Mouse (Mus musculus) frontal cortex, postnatal 10 days (tissue): ENCODE measurements around the gene Gm364.

Source experiments
- DNase-seq, 2 experiments: peaks; one replicate each; pipeline ENCODE4 v3.0.0; 2022; ENCODE audit warnings: low spot score in 2 of 2, mixed read lengths in 1 of 2

The Gm364 gene

DNA sequence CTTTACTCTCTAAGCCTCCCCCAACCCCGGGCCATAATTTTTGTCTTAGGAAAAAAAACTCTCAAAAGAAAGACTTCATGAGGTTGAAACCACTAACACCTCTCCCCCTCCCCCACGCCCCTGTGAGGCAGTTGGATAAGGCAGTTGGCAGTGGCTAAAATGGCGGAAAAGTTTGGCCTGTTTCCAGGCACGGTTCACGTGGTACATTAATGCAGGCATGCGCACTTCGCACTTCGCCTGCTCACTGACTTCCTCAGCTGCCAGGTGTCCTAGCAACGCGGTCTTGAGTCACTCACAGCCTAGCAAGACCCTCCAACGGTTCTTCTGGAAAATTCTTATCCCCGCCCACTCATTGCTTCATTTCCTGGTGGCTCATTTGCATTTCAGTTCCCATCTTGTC, at the start of gene Gm364:
Gene Gm364 (plus strand): TSS at position 386 of the 400 bp plus-strand sequence.
- DNase-seq = no peak

DNA sequence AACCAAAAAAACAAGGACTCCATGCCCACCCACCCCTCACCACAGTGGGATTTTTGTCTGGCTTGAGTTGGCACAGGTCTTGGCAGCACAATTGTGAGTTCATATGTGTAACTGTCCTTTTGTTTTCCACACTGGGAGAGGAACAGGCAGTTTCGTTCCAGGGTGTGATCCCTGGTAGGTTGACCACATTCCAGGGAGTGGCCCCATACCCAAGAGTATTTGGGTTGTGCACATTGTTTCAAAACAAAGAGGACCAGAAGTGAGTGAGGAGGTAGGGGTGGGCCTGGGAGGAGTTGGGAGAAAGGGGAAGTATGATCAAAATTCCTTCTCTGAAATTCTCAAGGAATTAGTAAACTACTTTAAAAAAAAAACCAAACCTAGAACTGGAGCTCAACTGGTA, 49.6 kb upstream of the Gm364 start:
- DNase-seq = no peak

DNA sequence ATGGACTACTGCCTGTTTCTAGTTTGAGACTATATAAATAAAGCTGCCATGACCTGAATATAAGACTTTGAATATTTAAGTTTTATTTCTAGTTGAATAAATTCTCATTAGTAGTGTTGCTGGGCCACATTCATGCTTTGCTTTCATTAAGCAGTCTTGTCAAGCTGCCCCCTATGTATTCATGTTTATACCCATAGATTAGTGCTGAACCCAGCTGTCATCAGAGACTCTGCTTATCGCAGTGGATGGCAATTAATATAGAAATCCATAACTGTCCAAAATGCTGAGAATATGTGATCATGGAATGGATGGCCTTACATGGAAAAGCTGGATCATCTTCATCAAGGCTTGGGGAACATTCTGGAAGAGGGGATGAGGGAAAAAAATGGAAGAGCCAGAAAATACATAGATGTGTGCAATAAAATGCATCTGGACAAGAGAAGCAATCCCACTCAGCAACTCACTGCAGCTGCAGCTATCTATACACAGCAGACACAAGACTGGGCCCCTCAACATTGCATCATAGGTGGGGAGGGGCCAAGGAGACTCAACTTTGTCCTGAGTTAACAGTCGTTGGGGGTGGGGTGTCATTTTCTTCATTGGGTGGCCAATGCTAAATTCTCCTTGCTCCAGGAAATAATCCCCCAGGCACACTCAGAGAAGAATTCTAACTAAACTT, 43.9 kb upstream of the Gm364 start:
- DNase-seq = no peak

DNA sequence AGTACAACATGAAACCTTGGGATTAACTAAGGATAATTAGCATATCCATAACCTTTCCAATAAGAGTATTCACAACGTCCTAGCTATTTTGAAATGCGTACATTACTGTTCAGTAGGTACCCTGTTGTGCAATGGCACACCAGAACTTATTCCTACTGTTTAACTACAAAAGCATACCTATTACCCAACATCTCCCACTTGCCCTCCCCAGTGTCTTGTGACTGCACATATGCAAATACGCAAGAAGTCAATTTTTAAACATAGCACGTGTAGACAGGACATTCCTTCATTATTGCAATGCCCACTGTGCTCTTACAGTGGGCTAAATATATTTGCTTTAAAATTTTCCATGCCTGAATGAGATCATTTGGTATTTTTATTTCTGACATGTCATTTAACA, 36.0 kb upstream of the Gm364 start:
- no peak for DNase-seq

DNA sequence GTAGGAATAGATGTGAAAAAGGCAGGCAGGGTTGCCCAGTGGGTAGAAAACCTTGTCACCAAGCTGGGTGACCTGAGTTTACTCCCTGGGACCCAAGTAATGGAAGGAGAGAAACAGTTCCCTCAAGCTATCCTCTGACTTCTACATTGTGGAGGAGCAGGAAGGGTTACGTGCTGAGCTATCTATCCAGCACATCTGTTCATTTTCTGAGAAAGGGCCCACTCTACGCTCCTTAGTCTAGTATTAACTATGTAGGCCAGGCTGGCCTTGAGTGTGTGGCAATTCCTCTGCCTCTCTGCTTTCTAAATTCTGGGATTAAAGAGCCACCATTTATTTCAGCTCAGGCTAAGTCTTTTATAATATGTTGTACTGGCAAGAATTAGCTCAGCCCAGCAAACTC, 35.4 kb upstream of the Gm364 start:
- DNase-seq = no peak

DNA sequence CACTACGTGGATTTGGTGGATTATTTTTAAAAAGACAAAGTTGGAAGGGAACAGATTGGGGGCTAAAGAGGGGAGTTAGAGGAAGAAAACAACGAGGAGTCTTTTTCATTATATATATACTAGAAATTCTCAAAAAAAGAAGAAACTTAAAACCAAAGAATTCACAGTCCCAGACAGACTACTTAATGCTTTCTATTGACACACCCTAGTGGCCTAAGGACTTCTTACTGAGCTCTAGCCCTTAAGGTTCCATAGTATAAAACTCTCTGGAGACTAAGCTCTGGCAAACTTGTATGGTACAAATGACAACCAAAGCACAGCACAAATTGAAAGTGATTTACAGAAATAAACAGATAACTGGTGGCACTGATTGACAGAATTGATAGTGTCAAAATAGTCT, 34.9 kb upstream of the Gm364 start:
- DNase-seq = no peak

DNA sequence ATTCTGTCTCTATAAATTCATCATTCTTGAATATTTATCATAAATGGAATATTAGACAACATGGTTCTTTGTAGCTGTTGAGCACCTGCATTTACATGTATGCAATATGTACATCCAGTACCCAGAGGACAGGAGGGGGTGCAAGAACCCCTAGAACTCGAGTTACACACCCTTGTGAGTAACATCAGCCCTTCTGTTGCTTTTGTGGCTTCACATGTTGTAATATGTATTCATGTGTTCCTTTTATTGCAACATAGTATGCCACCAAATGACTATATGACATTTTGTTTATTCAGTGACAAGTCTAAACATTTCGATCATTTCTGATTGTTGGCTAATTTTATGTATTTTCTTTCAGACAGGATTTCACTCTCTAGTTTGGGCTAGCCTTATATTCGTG, 31.9 kb upstream of the Gm364 start:
- DNase-seq = no peak

DNA sequence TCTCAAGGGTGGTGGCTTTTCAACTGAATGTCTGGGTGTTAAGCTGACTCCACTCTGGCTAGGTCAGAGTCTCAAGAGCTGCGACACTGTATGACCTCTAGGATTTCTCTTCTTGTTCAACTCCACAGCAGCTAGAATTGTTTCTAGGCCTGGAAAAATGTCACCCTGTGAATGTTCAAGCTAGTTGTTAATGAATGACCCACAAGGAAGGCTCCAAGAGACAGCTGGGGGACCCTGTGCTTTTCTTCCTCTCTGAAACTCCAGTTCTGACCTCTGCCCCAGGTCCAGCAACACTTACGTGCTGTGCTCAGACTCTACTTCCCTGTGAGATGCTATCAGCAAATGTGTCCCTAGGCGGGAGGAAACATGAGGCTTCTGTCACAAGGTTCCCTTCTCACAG, 30.4 kb upstream of the Gm364 start:
- no peak for DNase-seq

DNA sequence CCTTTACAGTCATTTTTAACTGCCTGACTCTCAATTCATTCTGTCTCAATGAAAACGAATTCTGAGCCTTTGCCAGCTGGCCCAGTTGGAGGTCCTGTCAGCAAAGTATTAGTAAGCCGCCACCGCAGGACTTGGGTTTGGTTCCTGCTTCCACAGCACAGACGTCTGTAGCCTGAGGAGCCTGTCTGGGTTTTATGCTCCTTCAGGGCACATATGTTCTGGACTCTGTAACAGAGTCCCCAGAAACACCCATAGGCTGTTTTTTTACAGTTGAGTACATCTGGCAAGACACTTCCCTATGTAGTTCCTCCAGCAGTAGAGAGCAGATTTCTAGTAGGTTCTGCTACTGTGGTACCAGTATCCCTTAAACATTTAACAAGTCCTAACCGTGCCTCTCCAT, 28.0 kb upstream of the Gm364 start:
- no peak for DNase-seq

DNA sequence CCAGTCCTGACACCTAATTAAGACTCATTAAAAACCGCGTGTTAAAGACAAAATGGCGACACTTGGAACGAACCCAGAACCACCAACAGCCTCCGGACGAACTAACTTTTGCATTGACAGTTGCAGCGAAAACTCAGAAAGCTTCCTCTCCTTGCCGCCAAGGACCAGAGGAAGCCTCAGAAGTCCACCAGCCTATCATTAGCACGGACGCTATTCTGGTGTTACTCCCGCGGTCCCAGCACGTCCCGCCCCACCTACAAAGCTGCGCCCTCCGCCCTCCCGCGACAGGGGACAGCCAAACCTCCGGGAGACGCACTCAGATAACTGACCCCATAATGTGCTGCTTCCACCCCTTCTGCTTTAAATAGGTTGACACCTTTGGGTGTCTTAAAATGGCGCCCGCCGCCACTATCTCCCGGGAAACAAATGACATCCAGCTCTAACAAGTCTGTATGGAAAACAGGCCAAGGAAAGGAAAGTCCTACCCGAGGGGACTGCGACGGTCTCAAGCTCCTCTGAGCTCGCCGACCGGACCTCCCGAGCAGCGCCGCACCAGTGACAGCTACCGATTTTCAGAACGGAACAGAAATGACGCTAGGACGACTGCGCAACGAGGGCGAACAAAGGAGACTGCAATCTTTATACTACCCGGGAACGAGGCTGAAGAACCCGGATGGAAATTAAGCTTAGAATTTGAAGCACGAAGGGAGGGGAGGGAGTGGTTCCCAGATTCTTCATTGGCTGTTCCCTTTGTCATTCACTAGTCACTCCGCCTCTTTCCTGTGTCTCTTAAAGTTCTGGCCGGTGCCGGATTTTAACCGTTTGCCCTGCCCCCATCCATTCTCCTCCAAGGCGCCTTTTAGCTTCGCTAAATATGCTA, 16.3 kb upstream of the Gm364 start, which contains the start of gene Rbmx:
Gene Rbmx (minus strand): TSS at position 670 of the 880 bp plus-strand sequence.
- DNase-seq = peak; percentile 79 to 81

DNA sequence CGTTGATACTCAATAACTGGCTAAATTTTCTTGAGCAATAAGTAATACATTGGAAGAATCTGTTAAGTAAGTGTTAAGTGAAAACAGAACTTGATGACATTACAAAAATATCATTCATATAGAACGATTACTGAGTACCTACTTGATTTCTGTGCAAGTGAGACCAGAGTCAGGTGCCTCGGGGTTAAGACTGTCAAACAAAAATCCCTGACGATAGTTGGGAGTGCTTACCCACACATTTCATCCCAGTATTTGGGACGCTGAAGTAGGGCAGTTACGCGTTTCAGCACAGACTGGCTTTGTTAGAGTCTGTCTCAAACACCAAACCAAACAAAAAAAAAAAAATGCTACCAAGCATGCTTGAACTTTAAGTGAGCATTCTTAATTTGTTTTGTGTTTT, 15.5 kb upstream of the Gm364 start:
- no peak for DNase-seq

DNA sequence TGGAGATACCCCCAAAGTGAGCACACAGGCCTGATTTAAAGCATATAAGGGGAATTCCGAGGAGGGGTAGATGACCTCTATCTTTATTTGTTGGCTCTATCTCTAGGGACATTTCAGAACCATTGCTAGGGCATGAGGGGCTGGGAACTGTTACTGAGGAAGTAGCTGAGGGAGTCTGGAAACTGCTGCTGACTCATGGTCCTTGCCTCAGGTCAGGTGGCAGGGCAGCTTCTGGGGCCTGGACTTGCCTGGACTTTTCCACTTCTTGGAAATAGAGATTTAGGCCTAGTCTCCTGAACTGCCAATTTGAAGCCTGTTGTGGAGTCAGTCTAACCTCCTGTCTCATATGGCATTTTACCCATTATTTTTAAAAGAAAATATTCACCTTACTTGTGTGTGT, 7.6 kb upstream of the Gm364 start:
- DNase-seq = no peak

DNA sequence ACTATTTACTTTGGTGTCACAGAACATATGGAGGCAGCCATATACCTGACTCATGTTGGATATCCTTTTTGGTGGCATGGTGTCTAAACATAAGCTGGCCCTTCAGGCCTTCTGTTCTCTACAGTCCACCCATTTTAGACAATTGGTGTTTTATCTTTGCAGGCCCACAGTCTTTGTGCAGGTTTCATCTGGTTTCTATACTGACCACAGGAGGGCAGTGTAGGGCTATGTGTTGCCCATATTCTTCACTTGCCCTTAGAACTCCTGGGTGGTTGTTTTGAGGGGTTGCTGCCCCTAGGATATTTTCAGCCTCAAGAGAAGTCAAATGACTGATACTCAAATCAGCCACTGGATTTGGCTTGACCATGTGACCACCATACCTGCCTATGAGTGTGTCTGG, 5.3 kb upstream of the Gm364 start:
- no peak for DNase-seq

DNA sequence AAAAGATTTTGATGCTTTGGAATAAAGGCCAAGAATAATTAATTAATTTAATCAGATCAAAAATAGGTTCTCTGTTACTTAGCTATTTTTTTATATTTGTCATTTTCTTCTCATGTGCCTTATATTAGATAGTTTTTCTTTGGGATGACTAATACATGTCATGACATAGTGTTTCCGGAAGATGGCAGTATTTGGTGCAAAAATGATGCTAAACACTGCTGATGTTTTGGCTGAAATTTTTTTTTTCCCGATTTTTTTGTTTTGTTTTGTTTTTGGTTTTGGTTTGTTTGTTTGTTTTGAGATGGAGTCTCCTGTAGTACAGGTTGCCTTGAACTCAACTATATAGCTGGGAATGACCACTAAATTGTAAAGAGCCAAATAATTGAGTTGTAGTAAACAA, 22.7 kb downstream of the Gm364 start:
- DNase-seq = no peak

DNA sequence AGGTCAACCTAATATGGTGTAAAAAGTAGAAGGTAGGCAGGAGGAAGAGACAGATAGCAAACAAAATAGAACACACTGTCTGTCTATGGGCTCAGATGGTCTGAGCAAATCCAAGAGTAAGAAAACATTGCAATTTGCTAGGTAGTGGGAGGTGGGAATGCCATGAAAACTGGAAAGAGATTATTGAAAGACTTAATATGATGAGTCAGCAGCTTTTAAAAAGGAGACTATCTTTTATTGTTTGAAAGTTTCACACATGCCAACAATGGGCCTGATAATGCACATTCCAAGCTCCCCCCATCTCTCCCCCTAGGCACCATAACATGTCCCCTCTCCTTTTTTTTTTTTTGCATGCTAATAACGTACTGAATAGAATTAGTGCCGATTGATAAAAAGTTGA, 24.9 kb downstream of the Gm364 start:
- no peak for DNase-seq

DNA sequence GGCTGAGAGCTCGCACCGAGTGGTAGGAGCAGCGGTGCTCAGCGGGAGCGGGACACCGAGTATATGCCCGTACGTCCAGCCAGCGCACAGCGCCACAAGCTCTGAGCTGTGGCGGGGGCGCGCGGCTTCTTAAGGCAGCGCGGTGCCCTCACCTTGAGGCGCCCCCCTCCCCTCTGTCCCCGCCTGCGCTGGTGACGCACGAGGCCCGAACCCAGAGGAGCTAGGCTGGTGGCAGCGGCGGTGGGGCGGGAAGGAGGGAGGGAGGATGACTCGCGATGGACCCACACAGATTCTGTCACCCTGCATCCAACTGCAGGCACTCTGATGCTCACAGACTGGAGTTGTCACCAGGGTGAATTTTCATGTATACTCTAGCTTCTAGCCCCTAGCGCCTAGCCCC, 94.7 kb downstream of the Gm364 start, which contains the start of gene Gpr101:
Gene Gpr101 (minus strand): TSS at position 124 of the 400 bp plus-strand sequence.
- DNase-seq = peak in 1 of 2 experiments; percentile 11

DNA sequence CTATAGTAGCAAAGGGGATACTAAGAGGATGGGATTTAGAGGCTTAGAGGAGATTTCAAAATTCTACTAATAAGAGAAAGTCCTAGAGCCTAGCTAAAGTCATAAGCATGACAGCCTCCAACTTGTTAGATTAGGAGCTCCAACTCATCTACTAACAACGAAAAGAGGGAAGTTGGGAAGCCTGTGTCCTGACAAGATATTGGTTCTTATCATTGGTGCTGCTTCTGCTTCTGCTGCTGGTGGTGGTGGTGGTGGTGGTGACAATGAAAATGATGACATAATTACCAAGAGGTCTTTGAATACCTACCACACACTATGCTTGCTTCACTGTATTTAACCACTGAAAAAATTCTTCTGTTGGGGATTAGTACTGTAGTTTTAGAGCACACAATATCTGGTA, 97.3 kb downstream of the Gm364 start:
- DNase-seq = no peak

DNA sequence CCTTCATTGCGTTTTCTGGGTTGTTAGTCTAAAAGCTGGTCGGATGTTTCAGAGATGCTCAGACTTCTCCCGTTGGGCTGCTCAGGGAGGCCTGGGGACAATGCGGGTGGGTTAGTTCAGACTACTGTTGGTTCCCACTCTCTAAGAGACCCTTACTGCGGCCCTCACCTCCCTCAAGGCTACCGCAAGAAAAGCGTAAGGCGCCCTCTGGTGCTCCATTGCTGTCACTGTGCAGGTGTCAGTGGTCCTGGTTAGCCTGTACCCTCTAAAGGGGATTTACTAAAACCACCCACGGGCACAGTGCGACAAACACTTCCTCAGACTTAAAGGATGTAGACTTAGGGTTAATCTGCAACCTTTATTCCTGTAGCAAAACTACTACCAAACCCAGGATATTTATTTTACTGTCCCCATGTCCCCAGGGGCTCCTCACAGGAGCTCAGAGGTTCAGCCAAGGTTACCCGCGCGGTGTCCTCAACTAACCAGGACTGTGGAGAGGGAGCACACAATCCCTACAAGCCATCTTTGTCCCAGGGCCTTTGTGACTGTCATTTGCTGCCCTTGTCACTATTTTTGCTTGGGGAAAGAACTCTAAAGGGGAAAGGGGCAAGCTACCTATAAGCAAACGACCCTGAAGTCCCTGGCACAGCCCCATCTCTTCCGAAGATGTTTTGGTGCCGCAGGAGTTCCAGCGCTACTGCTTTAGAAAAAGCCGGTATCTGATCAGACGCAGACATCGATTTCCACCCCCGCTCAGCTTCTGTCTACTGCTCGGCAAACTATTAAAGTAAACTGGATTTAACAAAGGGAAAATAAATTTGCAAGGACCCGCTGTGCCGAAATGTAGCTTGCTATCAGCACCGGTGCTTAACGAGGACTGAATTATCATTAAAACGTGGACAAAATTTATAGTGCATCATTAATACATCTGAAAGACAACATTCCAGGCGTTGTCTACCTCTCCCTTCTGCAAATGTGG, 112.5 kb downstream of the Gm364 start:
- DNase-seq = peak in 1 of 2 experiments; percentile 9
